Mouse (Mus musculus): ENCODE measurements around the gene Arfrp1. TPM values are rescaled to one million over a fixed set of nuclear protein-coding genes. Genes with fewer than 3 reads are reported as not detected.
A peak's percentile ranks its signal among the peaks of the same experiment; 100 is the strongest.

Arfrp1 gene
- total and polyA plus RNA-seq, 3 experiments, result 29.2 to 55.6 (median 46.0) TPM

DNA sequence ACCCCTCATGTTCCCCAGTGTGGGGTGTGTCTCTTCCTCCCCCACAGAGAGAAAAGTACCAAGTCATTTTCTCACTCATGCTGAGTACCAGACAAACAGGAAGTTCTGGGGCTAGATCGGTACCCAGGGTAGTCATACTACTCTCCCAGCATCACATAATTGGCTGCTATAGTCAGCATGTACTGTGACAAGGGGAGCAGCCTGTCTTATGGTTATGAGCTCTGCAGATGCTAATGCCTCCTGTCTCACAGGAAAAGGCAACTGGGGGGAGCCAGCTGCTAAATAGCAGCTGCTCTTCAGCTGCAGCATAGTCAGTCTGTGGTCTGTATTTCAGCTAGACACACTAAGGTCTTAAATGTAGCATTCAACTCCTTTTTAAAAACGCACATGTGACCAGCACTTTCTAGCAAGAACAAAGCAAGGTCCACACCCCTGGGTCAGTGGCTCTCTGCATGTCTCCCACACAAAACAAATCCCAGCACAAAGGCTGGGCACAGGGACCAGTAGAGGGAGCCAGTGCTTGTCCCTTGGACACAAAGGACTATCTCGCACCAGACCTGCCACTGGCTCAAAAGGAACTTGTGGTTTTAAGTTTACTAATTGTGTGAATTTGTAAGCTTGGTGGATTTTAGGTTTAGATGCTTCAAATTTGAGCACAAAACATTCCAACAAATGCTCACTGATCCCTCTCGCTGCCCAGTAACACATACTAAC lies 45.7 kb upstream of the Arfrp1 start (continued):
- TF ChIP-seq SIN3A (IDR thresholded peaks at IDR 0.05; ENCODE audit: low read length), result peak; percentile 65
- TF ChIP-seq NELFE (IDR thresholded peaks at IDR 0.05; ENCODE audit: low read depth, low read length), result peak; percentile 56

DNA sequence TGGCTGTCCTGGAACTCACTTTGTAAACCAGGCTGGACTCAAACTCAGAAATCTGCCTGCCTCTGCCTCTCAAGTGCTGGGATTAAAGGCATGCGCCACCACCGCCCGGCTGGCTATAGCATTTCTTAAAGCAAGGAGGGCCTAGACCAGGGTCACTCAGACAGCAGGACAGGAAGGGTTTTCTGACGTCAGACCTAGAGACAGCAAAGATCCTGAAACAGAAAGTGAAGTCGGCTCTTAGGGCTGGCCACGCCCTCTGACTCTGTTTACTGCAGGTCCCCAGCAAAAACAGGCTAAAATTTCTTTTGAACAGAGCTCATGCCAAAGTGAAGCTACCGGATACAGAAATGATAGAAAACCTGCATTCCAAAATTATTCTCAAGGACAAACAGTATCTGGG lies 44.4 kb upstream of the Arfrp1 start:
- peak overlapping the region; percentile 28; the same call in 1 of the 2 replicates for H3K27ac ChIP-seq (ENCODE audit: insufficient read depth, low read depth)
- peaks cover 18 to 26% of the 10 kb centered on the region in 2 experiments for H3K4me1 ChIP-seq (ENCODE audit: control insufficient read depth in 1 of 2, insufficient read depth in 2 of 2)
- peak; percentile 48 for DNase-seq (ENCODE audit: extremely low read depth)
- no peak overlapping the region for H3K4me3 ChIP-seq (replicated peaks in 1 of 3; ENCODE audit: low read depth in 2 of 3, low read length in 2 of 3, poor library complexity in 1 of 3)
- H3K36me3 ChIP-seq (replicated peaks in 1 of 2; ENCODE audit: control insufficient read depth in 1 of 2, insufficient read depth in 1 of 2, low read length in 1 of 2), result peaks cover 5 to 56% of the 10 kb centered on the region in 2 experiments
- no peaks in the 10 kb centered on the region for H3K9me3 ChIP-seq (replicated peaks; ENCODE audit: low read length)
- peak overlapping the region; percentile 86 for H3K4me2 ChIP-seq (ENCODE audit: insufficient read depth, low read depth, poor library complexity, severe bottlenecking)
- H3K79me2 ChIP-seq (replicated peaks; ENCODE audit: control insufficient read depth, extremely low read depth, insufficient read depth, poor library complexity, severe bottlenecking), result peaks cover 2% of the 10 kb centered on the region; the same call in 1 of the 2 replicates
- dilution Hi-C loops (cut with MboI; ENCODE audit: extremely low pct_ligation_motif_present, extremely low pct_unique_long_range_greater_than_20kb, low sequenced_read_pairs), result no loop called here
- TF ChIP-seq ZNF384 (IDR thresholded peaks at IDR 0.05; ENCODE audit: low read depth, low read length) (0 out of 2 replicates have a peak, but pooled peaks have one; percentile 5), JUN (IDR thresholded peaks at IDR 0.05; ENCODE audit: insufficient read depth, low read depth, low read length) (0 out of 2 replicates have a peak, but pooled peaks have one; percentile 6), POLR2A (IDR thresholded peaks at IDR 0.05; ENCODE audit: low read depth, low read length) (0 out of 2 replicates have a peak, but pooled peaks have one; percentile 24), ETS1 (conservative IDR thresholded peaks at IDR 0.05; ENCODE audit: low read depth, low read length) (no peak), SIN3A (IDR thresholded peaks at IDR 0.05; ENCODE audit: low read length) (0 out of 2 replicates have a peak, but pooled peaks have one; percentile 50), ELF1 (IDR thresholded peaks at IDR 0.05; ENCODE audit: low read depth, low read length) (peak; percentile 9; the same call in 1 of the 2 replicates), EP300 (IDR thresholded peaks at IDR 0.05; ENCODE audit: low read length) (no peak)
- in situ Hi-C loops (cut with MboI; ENCODE audit: low pct_ligation_motif_present, low pct_unique_long_range_greater_than_20kb, low sequenced_read_pairs), result loop anchor here (10.0 kb wide), 1 partner anchor 285 kb away; the partner anchor contains the start of genes Lkaaear1 and Rgs19
- no peaks in the 10 kb centered on the region for H3K27me3 ChIP-seq (replicated peaks)
- H3K9ac ChIP-seq (ENCODE audit: insufficient read depth, low read depth), result peak overlapping the region; percentile 39

DNA sequence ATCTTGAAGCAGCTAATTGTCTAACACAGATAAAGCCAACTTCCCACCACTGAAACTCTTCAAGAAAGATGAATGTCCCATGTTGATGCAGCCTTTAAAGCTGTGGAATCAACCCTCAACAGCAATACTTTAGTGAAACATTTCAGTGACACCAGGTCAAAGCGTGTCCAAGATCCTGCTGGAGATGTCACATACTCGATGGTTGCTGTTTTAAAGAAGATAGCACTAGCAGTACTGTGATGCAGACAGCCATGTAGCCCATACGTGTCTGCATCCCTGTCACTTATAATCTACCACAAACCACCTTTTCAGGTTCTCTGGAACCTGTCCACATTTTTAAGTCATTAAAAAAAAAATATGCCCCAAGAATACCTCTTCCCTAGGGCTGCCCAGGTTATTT lies 38.5 kb upstream of the Arfrp1 start:
- in situ Hi-C loops (cut with MboI; ENCODE audit: low pct_ligation_motif_present, low pct_unique_long_range_greater_than_20kb, low sequenced_read_pairs), result loop anchor here (10.0 kb wide), 1 partner anchor 291 kb away; the partner anchor contains the start of genes Lkaaear1 and Rgs19
- no peaks in the 10 kb centered on the region for H3K9me3 ChIP-seq (replicated peaks; ENCODE audit: low read length)
- H3K9ac ChIP-seq (ENCODE audit: insufficient read depth, low read depth), result no peak overlapping the region
- H3K27ac ChIP-seq (ENCODE audit: insufficient read depth, low read depth), result no peak overlapping the region
- TF ChIP-seq RCOR1 (conservative IDR thresholded peaks at IDR 0.05; ENCODE audit: low read depth, low read length) (no peak), USF2 (conservative IDR thresholded peaks at IDR 0.05; ENCODE audit: low read depth, low read length) (no peak), ELF1 (IDR thresholded peaks at IDR 0.05; ENCODE audit: low read depth, low read length) (no peak), POLR2A (IDR thresholded peaks at IDR 0.05; ENCODE audit: low read depth, low read length) (no peak), E2F4 (IDR thresholded peaks at IDR 0.05; ENCODE audit: insufficient replicate concordance, low read depth, low read length) (no peak), PAX5 (IDR thresholded peaks at IDR 0.05; ENCODE audit: low read length) (no peak), EP300 (IDR thresholded peaks at IDR 0.05; ENCODE audit: low read length) (no peak), ETS1 (conservative IDR thresholded peaks at IDR 0.05; ENCODE audit: low read depth, low read length) (no peak), SIN3A (IDR thresholded peaks at IDR 0.05; ENCODE audit: low read length) (no peak), RAD21 (IDR thresholded peaks at IDR 0.05; ENCODE audit: low read depth, low read length) (no peak), MAZ (IDR thresholded peaks at IDR 0.05; ENCODE audit: low read depth, low read length) (no peak), MAFK (IDR thresholded peaks at IDR 0.05; ENCODE audit: insufficient replicate concordance, low read length) (no peak), TBP (conservative IDR thresholded peaks at IDR 0.05; ENCODE audit: low read depth, low read length) (no peak), SMC3 (IDR thresholded peaks at IDR 0.05; ENCODE audit: low read depth, low read length) (no peak), CTCF (conservative IDR thresholded peaks at IDR 0.05 in 1 of 2, IDR thresholded peaks at IDR 0.05 in 1 of 2; ENCODE audit: low read depth in 2 of 2, low read length in 2 of 2) (no peak), UBTF (IDR thresholded peaks at IDR 0.05; ENCODE audit: low read depth, low read length) (no peak), MXI1 (IDR thresholded peaks at IDR 0.05; ENCODE audit: low read depth, low read length) (no peak)
- dilution Hi-C loops (cut with MboI; ENCODE audit: extremely low pct_ligation_motif_present, extremely low pct_unique_long_range_greater_than_20kb, low sequenced_read_pairs), result no loop called here
- peaks cover 5 to 36% of the 10 kb centered on the region in 2 experiments for H3K36me3 ChIP-seq (replicated peaks in 1 of 2; ENCODE audit: control insufficient read depth in 1 of 2, insufficient read depth in 1 of 2, low read length in 1 of 2)
- H3K4me1 ChIP-seq (ENCODE audit: control insufficient read depth in 1 of 2, insufficient read depth in 2 of 2), result 0 out of 4 replicates have a peak, but pooled peaks cover 0 to 3% of the 10 kb centered on the region in 2 experiments
- no peak overlapping the region for H3K4me2 ChIP-seq (ENCODE audit: insufficient read depth, low read depth, poor library complexity, severe bottlenecking)
- H3K27me3 ChIP-seq (replicated peaks), result no peaks in the 10 kb centered on the region
- no peak for DNase-seq (ENCODE audit: extremely low read depth)
- no peaks in the 10 kb centered on the region for H3K79me2 ChIP-seq (replicated peaks; ENCODE audit: control insufficient read depth, extremely low read depth, insufficient read depth, poor library complexity, severe bottlenecking)
- H3K4me3 ChIP-seq (replicated peaks in 1 of 3; ENCODE audit: low read depth in 2 of 3, low read length in 2 of 3, poor library complexity in 1 of 3), result no peak overlapping the region

Measured in CH12.LX (cell line).